Mouse (Mus musculus) myocyte (in vitro differentiated cells): ENCODE results near the gene Nlgn2.

Experiments used
- CEBPB ChIP-seq: IDR thresholded peaks from 2 replicates; pipeline ENCODE4 v1.6.1; 2011; ENCODE audit warnings: mild to moderate bottlenecking, moderate library complexity; ENCODE audit not compliant: poor library complexity, insufficient read depth, severe bottlenecking
- MAX ChIP-seq: IDR thresholded peaks from one replicate; pipeline ENCODE4 v1.6.1; 2011; ENCODE audit warnings: low read depth, mild to moderate bottlenecking, control low read depth
- MYOD1 ChIP-seq, 3 experiments: IDR thresholded peaks; one replicate each; pipeline ENCODE4 v1.6.1; 2011; ENCODE audit warnings: control low read depth in 2 of 3, low read depth in 2 of 3, mild to moderate bottlenecking in 2 of 3, moderate library complexity in 1 of 3; ENCODE audit not compliant: insufficient read length in 2 of 3, control insufficient read depth in 1 of 3
- POLR2A ChIP-seq: IDR thresholded peaks from one replicate; pipeline ENCODE4 v1.6.1; 2011; ENCODE audit warnings: low read depth, mild to moderate bottlenecking, control low read depth, moderate library complexity; ENCODE audit not compliant: insufficient read length
- POLR2AphosphoS2 ChIP-seq: IDR thresholded peaks from one replicate; pipeline ENCODE4 v1.6.1; 2011; ENCODE audit warnings: low read depth, control low read depth; ENCODE audit not compliant: insufficient read length
- REST ChIP-seq: IDR thresholded peaks from one replicate; pipeline ENCODE4 v1.6.1; 2011; ENCODE audit warnings: mild to moderate bottlenecking, control low read depth, moderate library complexity; ENCODE audit not compliant: insufficient read depth, insufficient read length
- SRF ChIP-seq: IDR thresholded peaks from one replicate; pipeline ENCODE4 v1.6.1; 2011; ENCODE audit warnings: low read depth; ENCODE audit not compliant: control insufficient read depth, insufficient read length
- TCF12 ChIP-seq: IDR thresholded peaks from one replicate; pipeline ENCODE4 v1.6.1; 2011; ENCODE audit warnings: mild to moderate bottlenecking, control low read depth; ENCODE audit not compliant: poor library complexity, insufficient read depth, severe bottlenecking
- USF1 ChIP-seq: IDR thresholded peaks from one replicate; pipeline ENCODE4 v1.6.1; 2011; ENCODE audit warnings: low read depth, mild to moderate bottlenecking, control low read depth, moderate library complexity

- TF ChIP-seq POLR2AphosphoS2 (no peak), MAX (no peak), POLR2A (no peak), REST (no peak), TCF12 (no peak), CEBPB (no peak), USF1 (no peak), SRF (no peak), MYOD1 (IDR thresholded peaks at IDR 0.05; ENCODE audit: control insufficient read depth in 1 of 3, insufficient read length in 2 of 3, low read depth in 2 of 3) (no peak)
These were observed 34.9 kb upstream of the Nlgn2 start for GRCm38 (mm10) chr11:69872451-69872850.
